Mouse (Mus musculus) CH12.LX (cell line): ENCODE data around the gene Klk1b5. TPM values are rescaled to one million over a fixed set of nuclear protein-coding genes. Genes with fewer than 3 reads are reported as not detected.

Experiments
- DNase-seq: peaks from one replicate; pipeline ENCODE4 v3.0.0-alpha.2; 2013; ENCODE audit errors: extremely low read depth
- H3K27ac ChIP-seq: 2 replicates; pipeline ENCODE4 v1.5.1; 2012; ENCODE audit warnings: low read depth, mild to moderate bottlenecking, control low read depth, moderate library complexity; ENCODE audit not compliant: insufficient read depth
- H3K27me3 ChIP-seq: replicated peaks from 2 replicates; pipeline ENCODE3; 2012; ENCODE audit warnings: inconsistent platforms
- H3K36me3 ChIP-seq, 2 experiments: replicated peaks in 1 of 2; 2 replicates each; pipeline versions ENCODE3 to v1.6.1; 2012; ENCODE audit warnings: inconsistent platforms in 1 of 2, low read length in 1 of 2, mild to moderate bottlenecking in 1 of 2, mixed read lengths in 1 of 2, moderate library complexity in 1 of 2; ENCODE audit not compliant: control insufficient read depth in 1 of 2, insufficient read depth in 1 of 2
- H3K4me1 ChIP-seq, 2 experiments: 2 replicates each; pipeline ENCODE4 v1.6.1; 2012; ENCODE audit warnings: inconsistent platforms in 1 of 2, moderate library complexity in 1 of 2; ENCODE audit not compliant: insufficient read depth in 2 of 2, control insufficient read depth in 1 of 2
- H3K4me2 ChIP-seq: 2 replicates; pipeline ENCODE4 v1.6.1; 2012; ENCODE audit warnings: low read depth, mild to moderate bottlenecking, control low read depth; ENCODE audit not compliant: poor library complexity, insufficient read depth, severe bottlenecking
- H3K4me3 ChIP-seq, 3 experiments: fragments of 150-350 bp in 1 of 3; sonication (generic) in 1 of 3; replicated peaks in 1 of 3; 2 replicates each; pipeline versions ENCODE3 to v1.5.1; 2011 to 2012; ENCODE audit warnings: low read depth in 2 of 3, low read length in 2 of 3, mild to moderate bottlenecking in 2 of 3, moderate library complexity in 2 of 3, control low read depth in 1 of 3, improper control_type of control experiment in 1 of 3, inconsistent platforms in 1 of 3, mixed read lengths in 1 of 3; ENCODE audit not compliant: poor library complexity in 1 of 3
- H3K79me2 ChIP-seq: replicated peaks from 2 replicates; pipeline ENCODE4 v1.6.1; 2012; ENCODE audit warnings: mild to moderate bottlenecking, moderate library complexity; ENCODE audit not compliant: control insufficient read depth, poor library complexity, insufficient read depth, severe bottlenecking; ENCODE audit errors: extremely low read depth
- H3K9ac ChIP-seq: 2 replicates; pipeline ENCODE4 v1.6.1; 2012; ENCODE audit warnings: low read depth, mild to moderate bottlenecking, control low read depth, moderate library complexity; ENCODE audit not compliant: insufficient read depth
- H3K9me3 ChIP-seq: replicated peaks from 2 replicates; pipeline ENCODE3; 2012; ENCODE audit warnings: low read length, inconsistent platforms, mixed read lengths
- CHD2 ChIP-seq: IDR thresholded peaks from 2 replicates; pipeline ENCODE4 v1.6.1; 2011; ENCODE audit warnings: low read length, improper control_type of control experiment
- E2F4 ChIP-seq: IDR thresholded peaks from 2 replicates; pipeline ENCODE4 v1.6.1; 2011; ENCODE audit warnings: low read depth, low read length, improper control_type of control experiment; ENCODE audit not compliant: insufficient replicate concordance
- ELF1 ChIP-seq: IDR thresholded peaks from 2 replicates; pipeline ENCODE4 v1.6.1; 2014; ENCODE audit warnings: low read depth, mild to moderate bottlenecking, inconsistent platforms, low read length, improper control_type of control experiment
- GABPA ChIP-seq: IDR thresholded peaks from 2 replicates; pipeline ENCODE4 v1.6.1; 2012; ENCODE audit warnings: low read depth, low read length, improper control_type of control experiment, inconsistent platforms; ENCODE audit not compliant: insufficient replicate concordance
- HCFC1 ChIP-seq: IDR thresholded peaks from 2 replicates; pipeline ENCODE4 v1.6.1; 2012; ENCODE audit warnings: low read depth, mild to moderate bottlenecking, inconsistent platforms, low read length, improper control_type of control experiment
- IRF4 ChIP-seq: IDR thresholded peaks from 2 replicates; pipeline ENCODE4 v1.6.1; 2014; ENCODE audit warnings: low read depth, mild to moderate bottlenecking, inconsistent platforms, low read length, improper control_type of control experiment
- JUND ChIP-seq: conservative IDR thresholded peaks from 2 replicates; pipeline ENCODE4 v1.6.1; 2011; ENCODE audit warnings: low read depth, low read length, improper control_type of control experiment
- KAT2A ChIP-seq: IDR thresholded peaks from 2 replicates; pipeline ENCODE4 v1.6.1; 2012; ENCODE audit warnings: low read length, improper control_type of control experiment, inconsistent platforms; ENCODE audit not compliant: insufficient replicate concordance
- MAX ChIP-seq: IDR thresholded peaks from 2 replicates; pipeline ENCODE4 v1.6.1; 2011; ENCODE audit warnings: low read length, improper control_type of control experiment
- MAZ ChIP-seq: IDR thresholded peaks from 2 replicates; pipeline ENCODE4 v1.6.1; 2012; ENCODE audit warnings: low read depth, mild to moderate bottlenecking, inconsistent platforms, low read length, improper control_type of control experiment, moderate library complexity
- MEF2A ChIP-seq: IDR thresholded peaks from 2 replicates; pipeline ENCODE4 v1.6.1; 2014; ENCODE audit warnings: low read depth, mild to moderate bottlenecking, inconsistent platforms, low read length, improper control_type of control experiment, borderline replicate concordance
- MXI1 ChIP-seq: IDR thresholded peaks from 2 replicates; pipeline ENCODE4 v1.6.1; 2011; ENCODE audit warnings: mild to moderate bottlenecking, low read depth, low read length, improper control_type of control experiment
- MYC ChIP-seq: IDR thresholded peaks from 2 replicates; pipeline ENCODE4 v1.6.1; 2011; ENCODE audit warnings: low read depth, mild to moderate bottlenecking, improper control_type of control experiment, low read length
- NELFE ChIP-seq: IDR thresholded peaks from 2 replicates; pipeline ENCODE4 v1.6.1; 2011; ENCODE audit warnings: low read depth, low read length, improper control_type of control experiment
- NRF1 ChIP-seq: IDR thresholded peaks from 2 replicates; pipeline ENCODE4 v1.6.1; 2014; ENCODE audit warnings: low read depth, mild to moderate bottlenecking, inconsistent platforms, low read length, improper control_type of control experiment, moderate library complexity
- PAX5 ChIP-seq: IDR thresholded peaks from 2 replicates; pipeline ENCODE4 v1.6.1; 2012; ENCODE audit warnings: low read length, inconsistent platforms, mixed read lengths
- POLR2A ChIP-seq: IDR thresholded peaks from 2 replicates; pipeline ENCODE4 v1.6.1; 2011; ENCODE audit warnings: low read depth, mild to moderate bottlenecking, improper control_type of control experiment, low read length
- POLR2AphosphoS2 ChIP-seq: IDR thresholded peaks from 2 replicates; pipeline ENCODE4 v1.6.1; 2011; ENCODE audit warnings: low read depth, low read length, improper control_type of control experiment
- RAD21 ChIP-seq: IDR thresholded peaks from 2 replicates; pipeline ENCODE4 v1.6.1; 2011; ENCODE audit warnings: low read depth, mild to moderate bottlenecking, low read length, improper control_type of control experiment, moderate library complexity
- SIN3A ChIP-seq: IDR thresholded peaks from 2 replicates; pipeline ENCODE4 v1.6.1; 2012; ENCODE audit warnings: low read length, improper control_type of control experiment, inconsistent platforms
- SMC3 ChIP-seq: IDR thresholded peaks from 2 replicates; pipeline ENCODE4 v1.6.1; 2011; ENCODE audit warnings: low read depth, low read length, improper control_type of control experiment
- TBP ChIP-seq: conservative IDR thresholded peaks from 2 replicates; pipeline ENCODE4 v1.6.1; 2011; ENCODE audit warnings: low read depth, low read length, improper control_type of control experiment
- TCF12 ChIP-seq: IDR thresholded peaks from 2 replicates; pipeline ENCODE4 v1.6.1; 2014; ENCODE audit warnings: low read depth, mild to moderate bottlenecking, inconsistent platforms, low read length, improper control_type of control experiment
- USF1 ChIP-seq: IDR thresholded peaks from 2 replicates; pipeline ENCODE4 v1.6.1; 2014; ENCODE audit warnings: low read depth, mild to moderate bottlenecking, inconsistent platforms, low read length, improper control_type of control experiment
- USF2 ChIP-seq: conservative IDR thresholded peaks from 2 replicates; pipeline ENCODE4 v1.6.1; 2011; ENCODE audit warnings: low read depth, low read length, improper control_type of control experiment
- ZMIZ1 ChIP-seq: IDR thresholded peaks from 2 replicates; pipeline ENCODE4 v1.6.1; 2012; ENCODE audit warnings: low read depth, mild to moderate bottlenecking, inconsistent platforms, low read length, improper control_type of control experiment
- dilution Hi-C: fragments of 300-500 bp; cut with MboI; formaldehyde crosslinking; loops from 2 replicates; pipeline ENCODE4 v1.14.3; 2020; ENCODE audit warnings: low sequenced_read_pairs; ENCODE audit not compliant: extremely low pct_unique_long_range_greater_than_20kb, extremely low pct_ligation_motif_present
- in situ Hi-C: fragments of 300-500 bp; cut with MboI; formaldehyde crosslinking; loops from 3 replicates; pipeline ENCODE4 v1.14.3; 2019; ENCODE audit warnings: low sequenced_read_pairs, low pct_ligation_motif_present, low pct_unique_long_range_greater_than_20kb, mixed read lengths
- polyA plus RNA-seq: library from polyadenylated mRNA; unstranded; fragments of >175 nt; gene quantifications from 2 replicates; pipeline ENCODE4 v1.2.1, GENCODE M21; 2012; ENCODE audit warnings: low read depth; ENCODE audit not compliant: insufficient read length
- total RNA-seq, 2 experiments: library from RNA; depleted of rRNA; stranded (reverse); fragments of 300-350 nt in 1 of 2; fragments of >200 nt in 1 of 2; gene quantifications; 2 replicates each; pipeline ENCODE4 v1.2.3; 2012 to 2014

Klk1b5 gene
- total and polyA plus RNA-seq, 3 experiments: not detected

DNA sequence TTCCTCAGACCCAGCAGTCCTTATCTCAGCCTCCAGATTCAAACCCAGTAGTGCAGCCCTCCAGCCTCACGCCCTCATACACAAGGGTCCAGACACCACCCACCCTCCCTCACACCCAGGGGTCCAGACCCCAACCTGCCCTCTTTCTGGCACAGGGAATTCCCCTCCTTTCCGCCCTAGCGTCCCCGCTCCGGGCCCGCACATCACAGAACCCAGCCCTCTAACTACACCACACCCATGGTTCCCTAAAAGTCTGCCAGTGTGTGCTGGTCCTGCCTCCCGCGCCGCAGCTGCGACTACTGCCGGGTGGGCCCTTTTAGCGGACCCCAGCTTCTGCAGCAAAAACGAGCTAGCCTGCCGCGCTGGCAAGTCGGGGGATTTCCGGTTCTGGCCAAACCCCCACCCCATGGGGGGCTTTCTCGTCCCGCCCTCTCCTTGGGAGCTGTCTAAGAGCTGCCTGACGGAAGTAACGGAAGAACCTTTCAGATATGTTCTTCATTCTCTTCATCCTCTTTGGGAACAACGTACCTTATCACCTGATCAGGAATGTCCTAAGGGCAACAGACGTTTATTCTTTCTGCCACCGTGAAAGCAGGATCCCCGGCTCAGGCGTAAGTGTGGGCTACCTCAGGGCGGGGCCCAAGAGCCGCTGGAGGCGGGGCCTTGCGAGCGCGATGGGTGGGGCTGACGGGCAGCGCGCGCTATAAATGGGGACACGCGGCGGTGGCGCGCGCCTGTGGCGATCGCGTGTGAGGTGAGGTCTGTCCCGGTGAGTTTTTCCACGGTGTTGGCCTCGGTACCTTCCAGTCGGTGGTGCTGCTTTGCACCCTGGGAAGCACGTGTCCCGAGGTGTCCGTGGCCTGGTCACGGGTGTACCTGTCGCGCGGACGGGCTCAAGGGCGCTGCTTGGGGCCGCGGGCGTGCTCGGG, 30.6 kb downstream of the Klk1b5 start, which contains the start of the genes 1700028J19Rik and 2410002F23Rik:
1700028J19Rik (minus strand) TSS at position 641 of the 929 bp plus-strand sequence.
2410002F23Rik (plus strand) TSS at position 668 of the 929 bp plus-strand sequence.
- no peaks in the 10 kb centered on the region for H3K9me3 ChIP-seq
- in situ Hi-C loops (no loop called here), dilution Hi-C loops (no loop called here)
- H3K36me3 ChIP-seq: peaks cover 25 to 32% of the 10 kb centered on the region in 2 experiments
- H3K4me2 ChIP-seq: peak within 1 kb of the TSS; percentile 79
- H3K79me2 ChIP-seq: peaks cover 18% of the 10 kb centered on the region
- no peaks in the 10 kb centered on the region for H3K27me3 ChIP-seq
- peak within 1 kb of the TSS; percentile 78 to 99 (median 95) for H3K4me3 ChIP-seq
- H3K9ac ChIP-seq: peak within 1 kb of the TSS; percentile 92
- TF ChIP-seq ELF1 (peak; percentile 92), MAZ (peak; percentile 97), RAD21 (no peak), NELFE (peak; percentile 99), PAX5 (no peak), USF1 (no peak), MAX (peak; percentile 100), SMC3 (no peak), TCF12 (peak; percentile 75), MXI1 (peak; percentile 82), KAT2A (peak; percentile 76; the same call in 1 of the 2 replicates), NRF1 (no peak), SIN3A (peak; percentile 93), MEF2A (no peak), TBP (peak; percentile 96), ZMIZ1 (peak; percentile 98), MYC (peak; percentile 49; the same call in 1 of the 2 replicates), USF2 (no peak), JUND (no peak), E2F4 (peak; percentile 89; the same call in 1 of the 2 replicates), IRF4 (peak; percentile 20; the same call in 1 of the 2 replicates), POLR2AphosphoS2 (peak; percentile 98), POLR2A (peak; percentile 99), GABPA (no peak), HCFC1 (peak; percentile 83), CHD2 (no peak)
- H3K27ac ChIP-seq: peak within 1 kb of the TSS; percentile 65
- peak; percentile 87 for DNase-seq
- H3K4me1 ChIP-seq: peaks cover 8 to 46% of the 10 kb centered on the region in 2 experiments
